Mouse (Mus musculus): ENCODE results near the gene Gm29106. TPM values are rescaled to one million over a fixed set of nuclear protein-coding genes. Genes with fewer than 3 reads are reported as not detected.
"Not testable (repeated sequence)": the region's sequence is repeated elsewhere in the genome, so short reads cannot be mapped to it uniquely, and the experiment has no call there.

Gm29106 gene
- 0.18 and 0.26 TPM in 2 replicates for polyA plus RNA-seq (2015; fragmentation: Nextera tagmentation; extraction: Ambion mirVana)

DNA sequence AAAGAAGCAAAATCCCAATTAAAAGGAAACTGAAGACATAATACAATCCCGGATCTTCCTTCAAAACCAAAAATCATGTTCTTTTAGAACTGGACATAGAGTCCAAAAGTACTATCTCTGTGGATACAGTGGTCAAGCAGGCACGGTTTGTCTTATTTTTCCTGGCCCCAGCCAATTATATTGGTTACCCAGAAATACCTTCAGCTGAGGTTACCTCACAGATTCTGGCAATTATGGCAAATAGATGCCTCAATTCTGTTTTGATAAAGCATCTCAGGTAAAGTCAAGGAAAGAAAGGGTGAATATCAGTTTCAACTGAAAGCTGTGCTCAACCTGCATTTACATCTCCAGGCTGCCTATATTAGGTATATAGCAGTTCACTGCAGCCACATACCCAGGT lies at the start of gene Gm29106:
TSS of gene Gm29106 (plus strand) at position 301 of the 400 bp plus-strand sequence.
- not testable (repeated sequence) for H3K9ac ChIP-seq; H3K4me1 ChIP-seq; H3K36me3 ChIP-seq; ATAC-seq (ENCODE audit: low FRiP score, low read depth); H3K27me3 ChIP-seq; H3K4me2 ChIP-seq (replicated peaks); H3K27ac ChIP-seq; H3K4me3 ChIP-seq; H3K9me3 ChIP-seq
- 68% methylated on average over 2 of the region's 2 CpGs for WGBS

DNA sequence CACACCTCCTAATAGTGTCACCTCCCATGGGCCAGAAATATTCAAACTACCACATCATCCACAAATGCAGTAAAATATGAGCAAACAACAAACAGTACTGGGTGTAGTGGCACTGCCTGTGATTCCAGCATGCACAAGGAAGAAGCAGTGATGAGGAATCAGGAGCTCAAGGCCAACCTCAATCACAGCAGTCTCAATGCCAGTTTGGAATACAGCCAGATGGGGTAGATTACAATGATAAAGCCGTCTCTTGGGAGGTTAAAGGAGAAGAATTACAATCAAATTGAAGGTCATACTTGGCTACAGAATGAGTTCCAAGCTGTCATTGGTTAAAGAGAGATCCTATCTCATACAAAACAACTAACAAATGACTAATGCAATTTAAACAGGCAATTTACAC lies 52.2 kb downstream of the Gm29106 start:
- ATAC-seq (ENCODE audit: low FRiP score, low read depth), result no peak
- Histone ChIP-seq H3K27ac (no peak overlapping the region), H3K4me1 (no peaks in the 10 kb centered on the region), H3K9ac (no peak overlapping the region), H3K27me3 (no peaks in the 10 kb centered on the region), H3K9me3 (no peaks in the 10 kb centered on the region), H3K36me3 (no peaks in the 10 kb centered on the region), H3K4me3 (no peak overlapping the region), H3K4me2 (replicated peaks) (no peak overlapping the region)
- 69% methylated on average over 1 of the region's 1 CpGs for WGBS

DNA sequence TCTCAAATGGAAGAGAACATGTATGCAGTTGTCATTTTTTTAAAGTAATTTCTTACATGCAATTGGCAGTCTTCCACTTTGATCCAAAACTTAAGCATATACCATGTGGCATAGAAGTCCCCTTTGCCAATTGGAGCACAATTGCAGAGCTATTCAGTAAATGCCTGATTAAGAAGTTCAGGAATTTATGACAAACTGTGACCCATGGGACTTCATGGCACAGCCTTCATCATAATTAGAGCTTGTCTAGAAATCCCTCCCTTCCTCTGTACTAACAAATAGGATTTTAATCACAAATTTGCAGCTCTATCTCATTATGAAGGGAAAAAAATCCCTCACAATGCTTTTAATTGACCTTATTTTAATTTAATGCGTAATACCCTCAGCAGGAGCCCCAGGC lies 59.7 kb downstream of the Gm29106 start:
- Histone ChIP-seq H3K36me3 (no peaks in the 10 kb centered on the region), H3K27me3 (no peaks in the 10 kb centered on the region)

More for the DNA sequence above, 59.7 kb downstream of the Gm29106 start:
- Histone ChIP-seq H3K9me3 (no peaks in the 10 kb centered on the region), H3K4me1 (no peaks in the 10 kb centered on the region), H3K4me2 (replicated peaks) (no peak overlapping the region), H3K9ac (no peak overlapping the region), H3K4me3 (no peak overlapping the region), H3K27ac (no peak overlapping the region)
- no peak for ATAC-seq (ENCODE audit: low FRiP score, low read depth)
- 71% methylated on average over 1 of the region's 1 CpGs for WGBS

Other genes with a start within 250 kb of the Gm29106 start
- gene Gm28168, start 248.5 kb upstream of the Gm29106 start, polyA plus RNA-seq (2015; fragmentation: Nextera tagmentation; extraction: Ambion mirVana), result not detected in 2 replicates
- not detected in 2 replicates for gene Gm7145, start 210.6 kb upstream of the Gm29106 start, polyA plus RNA-seq (2015; fragmentation: Nextera tagmentation; extraction: Ambion mirVana)
- 357 and 374 TPM in 2 replicates for gene Tsn, start 135.2 kb downstream of the Gm29106 start, polyA plus RNA-seq (2015; fragmentation: Nextera tagmentation; extraction: Ambion mirVana)
- gene Nifk, start 145.3 kb downstream of the Gm29106 start, polyA plus RNA-seq (2015; fragmentation: Nextera tagmentation; extraction: Ambion mirVana), result 82.0 and 86.8 TPM in 2 replicates
- 61.2 and 66.3 TPM in 2 replicates for gene Clasp1, start 212.5 kb downstream of the Gm29106 start, polyA plus RNA-seq (2015; fragmentation: Nextera tagmentation; extraction: Ambion mirVana)